Mouse (Mus musculus) cerebellum, postnatal 25 days (tissue): ENCODE results near the gene Naa16.

ENCODE experiments used
- DNase-seq, 2 experiments: peaks; one replicate each; pipeline ENCODE4 v3.0.0; 2021; ENCODE audit warnings: mixed read lengths in 2 of 2

The Naa16 gene

GRCm38 (mm10) chr14:79390265-79390926, at the start of gene Naa16:
Naa16 (minus strand) TSS chr14:79390778.
- DNase-seq, result peak; percentile 96 to 98

- no peak for DNase-seq
Observed at GRCm38 (mm10) chr14:79434068-79434467, 43.5 kb upstream of the Naa16 start.

DNA sequence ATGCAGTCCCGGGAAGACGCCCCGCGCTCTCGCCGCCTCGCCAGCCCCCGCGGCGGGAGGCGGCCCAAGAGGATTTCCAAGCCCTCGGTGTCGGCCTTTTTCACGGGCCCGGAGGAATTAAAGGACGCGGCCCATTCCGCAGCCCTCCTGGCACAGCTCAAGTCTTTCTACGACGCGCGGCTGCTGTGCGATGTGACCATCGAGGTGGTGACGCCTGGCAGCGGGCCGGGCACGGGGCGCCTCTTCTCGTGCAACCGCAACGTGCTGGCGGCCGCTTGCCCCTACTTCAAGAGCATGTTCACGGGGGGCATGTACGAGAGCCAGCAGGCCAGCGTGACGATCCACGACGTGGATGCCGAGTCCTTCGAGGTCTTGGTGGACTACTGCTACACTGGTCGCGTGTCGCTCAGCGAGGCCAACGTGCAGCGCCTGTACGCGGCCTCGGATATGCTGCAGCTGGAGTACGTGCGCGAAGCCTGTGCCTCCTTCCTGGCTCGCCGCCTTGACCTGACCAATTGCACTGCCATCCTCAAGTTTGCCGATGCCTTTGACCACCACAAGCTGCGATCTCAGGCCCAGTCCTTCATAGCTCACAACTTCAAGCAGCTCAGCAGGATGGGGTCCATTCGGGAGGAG, 36.3 kb upstream of the Naa16 start:
- peak in 1 of 2 experiments; percentile 22 for DNase-seq

DNA sequence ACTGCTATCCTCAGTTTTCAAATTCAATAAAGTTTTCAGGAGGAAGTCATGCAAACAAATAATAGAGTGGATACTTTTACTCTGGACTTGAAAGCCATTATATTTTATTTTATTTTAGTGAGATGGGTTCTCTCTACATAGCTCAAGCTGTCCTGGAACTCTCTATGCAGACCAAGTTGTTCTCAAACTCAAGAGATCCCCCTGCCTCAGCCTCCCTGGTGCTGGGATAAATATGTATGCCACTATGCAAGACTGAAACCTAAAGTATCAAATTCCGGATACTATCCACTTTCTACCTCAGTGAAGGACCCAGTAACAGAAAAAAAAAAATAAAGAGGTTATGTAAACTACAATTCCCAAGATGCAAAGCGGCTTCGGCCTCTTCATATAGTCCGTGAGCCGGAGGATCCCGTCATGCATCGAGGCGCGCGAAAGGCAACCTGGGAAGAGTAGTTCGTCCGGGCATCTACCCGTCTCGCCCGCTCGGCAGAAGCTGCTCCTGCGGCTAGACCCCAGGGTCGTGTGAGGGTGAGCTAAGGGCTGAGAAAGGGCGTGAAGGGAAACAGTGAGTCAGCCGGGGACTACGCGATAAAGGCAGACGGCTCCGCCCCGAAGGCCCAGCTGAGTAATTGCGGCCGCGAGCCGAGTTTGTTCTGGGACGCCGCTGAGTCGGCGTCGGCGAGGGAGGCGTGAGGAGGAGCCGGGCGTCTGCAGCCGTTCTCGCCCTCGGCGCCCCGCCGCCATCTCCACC, 35.6 kb upstream of the Naa16 start, which contains the start of gene Kbtbd7:
Gene Kbtbd7 (plus strand): TSS at position 533 of the 751 bp plus-strand sequence.
- DNase-seq, result peak; percentile 90 to 93

DNA sequence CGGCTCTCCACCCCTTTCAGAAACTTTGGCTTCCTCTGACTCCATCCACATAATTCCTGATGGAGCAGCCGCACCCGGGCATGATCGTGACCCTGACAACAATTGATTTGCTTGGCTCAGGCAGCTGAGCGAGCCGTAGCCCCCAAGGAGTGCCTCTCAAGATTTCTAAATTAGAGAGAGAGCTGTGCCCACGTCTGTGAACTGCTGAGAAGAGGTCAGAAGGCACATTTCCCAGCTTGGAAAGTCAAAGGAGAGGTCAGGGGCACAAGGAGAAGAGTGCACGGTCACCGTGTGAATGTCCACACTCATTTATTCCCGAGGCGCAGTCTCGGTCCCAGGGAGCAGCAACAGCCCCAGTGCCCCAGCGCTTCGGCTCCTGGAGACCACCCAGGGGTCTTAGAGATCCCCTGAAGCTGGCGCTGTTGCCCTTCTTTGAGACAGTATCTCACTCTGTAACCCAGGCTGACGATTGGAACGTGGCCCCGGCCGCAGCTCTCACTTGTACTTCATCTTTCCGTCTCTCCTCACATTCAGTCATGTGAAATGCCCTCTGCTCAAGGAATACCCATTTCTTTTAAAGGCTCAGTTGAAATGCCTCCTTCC, 29.6 kb upstream of the Naa16 start:
- no peak for DNase-seq

- DNase-seq, result no peak
Observed at GRCm38 (mm10) chr14:79413121-79413520, 22.5 kb upstream of the Naa16 start.

- no peak for DNase-seq
Observed at GRCm38 (mm10) chr14:79410662-79411061, 20.1 kb upstream of the Naa16 start.

DNA sequence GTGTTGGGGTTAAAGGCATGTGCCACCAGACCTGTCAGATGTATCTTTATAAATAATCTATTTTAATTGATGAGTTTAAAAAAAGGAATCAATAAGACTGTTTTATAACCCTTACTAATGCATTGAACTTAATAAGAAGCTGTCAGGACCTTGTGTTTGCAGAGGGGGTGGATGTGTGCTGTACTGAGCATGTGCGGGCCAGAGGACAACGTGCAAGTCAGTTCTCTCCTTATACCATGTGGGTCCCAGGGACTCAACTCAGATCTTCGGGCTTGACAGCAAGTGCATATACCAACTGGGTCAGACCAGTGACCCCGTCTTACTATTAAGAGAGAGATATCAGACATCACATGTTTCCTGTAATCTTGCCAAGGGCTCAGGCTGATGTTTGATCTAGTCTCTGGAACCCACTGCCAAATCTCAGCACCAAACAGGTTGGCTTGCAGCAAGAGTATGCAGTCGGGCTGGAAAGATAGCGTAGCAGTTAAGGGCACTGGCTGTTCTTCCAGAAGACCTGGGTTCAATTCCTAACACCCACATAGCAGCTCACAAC, 18.8 kb upstream of the Naa16 start:
- DNase-seq, result no peak

DNA sequence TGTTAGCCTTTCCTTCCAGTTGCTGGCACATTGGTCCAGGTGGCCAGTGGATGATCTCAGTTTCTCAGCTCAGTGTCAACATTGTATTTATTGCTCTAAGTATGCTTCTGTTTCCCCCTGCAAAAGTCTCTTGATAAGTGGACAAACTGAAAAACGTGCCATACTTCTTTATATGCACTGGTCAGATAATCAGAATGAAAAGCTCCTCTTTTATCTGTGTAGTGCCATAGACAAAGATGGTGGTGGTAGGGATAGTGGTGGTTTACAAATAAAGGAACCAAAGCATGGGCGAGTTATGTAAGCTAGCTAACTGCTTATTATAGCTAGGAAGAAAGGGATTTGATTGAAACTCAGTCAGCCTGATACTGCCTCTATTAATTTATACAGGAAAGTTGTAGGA, 17.1 kb upstream of the Naa16 start:
- no peak for DNase-seq

DNA sequence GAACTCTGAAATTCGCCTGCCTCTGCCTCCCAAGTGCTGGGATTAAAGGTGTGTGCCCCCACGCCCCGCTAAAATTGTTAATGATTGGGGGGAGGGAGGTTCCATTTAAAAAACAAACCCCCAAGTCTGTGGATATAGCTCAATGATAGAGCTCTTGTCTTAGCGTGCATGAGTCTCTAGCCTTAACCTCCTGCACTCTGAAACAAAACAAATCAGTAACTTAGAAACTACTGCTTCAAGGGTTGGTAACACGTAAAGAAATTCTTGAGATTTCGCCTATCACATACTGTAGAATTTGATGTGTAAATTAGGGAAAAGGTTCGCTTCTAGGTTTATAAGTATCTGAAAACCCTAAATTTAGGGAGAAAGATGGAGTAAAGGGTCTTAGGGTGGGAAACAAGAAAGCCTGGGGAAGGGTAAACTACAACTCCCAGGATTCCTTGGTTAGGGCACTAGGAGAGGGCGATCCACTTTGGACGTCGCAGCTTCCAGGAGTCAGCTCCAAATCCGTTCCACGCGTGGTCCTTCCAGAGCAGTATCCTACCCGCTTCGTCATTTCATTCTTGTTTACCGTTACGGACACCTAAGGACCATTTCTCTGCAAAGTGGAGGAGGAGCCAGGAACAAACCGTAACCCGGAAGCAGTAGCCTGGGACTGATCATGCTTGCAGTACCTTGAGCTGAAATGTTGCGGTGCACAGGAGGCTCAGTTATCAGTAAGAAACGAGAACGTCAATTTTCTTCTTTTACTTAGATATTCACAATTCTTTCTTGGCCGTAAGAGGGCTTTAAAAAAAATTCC, 6.9 kb upstream of the Naa16 start, which contains the start of gene Mtrf1:
Gene Mtrf1 (plus strand): TSS at position 452 of the 802 bp plus-strand sequence.
- peak; percentile 74 for DNase-seq

- DNase-seq, result peak in 1 of 2 experiments; percentile 31
Observed at GRCm38 (mm10) chr14:79394564-79394963, 4.0 kb upstream of the Naa16 start.

DNA sequence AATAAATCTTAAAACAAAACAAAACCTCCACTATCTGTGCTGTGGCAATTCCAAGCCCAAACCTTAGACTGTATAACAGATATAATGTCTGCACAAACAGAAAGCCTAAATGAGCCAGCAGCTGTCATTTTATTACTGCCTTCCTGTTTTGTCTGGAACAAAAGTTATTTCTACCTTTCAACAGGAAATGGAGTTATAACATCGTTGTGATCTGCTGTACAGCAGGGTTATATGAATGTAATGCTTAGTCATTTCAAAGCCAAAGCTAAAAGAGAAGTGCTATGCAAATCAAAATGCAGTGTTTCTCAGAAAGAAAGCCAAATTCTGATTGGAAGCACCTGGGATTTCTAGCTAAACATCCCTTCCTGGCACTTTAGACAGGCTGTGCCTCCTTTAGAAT, 2.7 kb upstream of the Naa16 start:
- DNase-seq, result no peak

DNA sequence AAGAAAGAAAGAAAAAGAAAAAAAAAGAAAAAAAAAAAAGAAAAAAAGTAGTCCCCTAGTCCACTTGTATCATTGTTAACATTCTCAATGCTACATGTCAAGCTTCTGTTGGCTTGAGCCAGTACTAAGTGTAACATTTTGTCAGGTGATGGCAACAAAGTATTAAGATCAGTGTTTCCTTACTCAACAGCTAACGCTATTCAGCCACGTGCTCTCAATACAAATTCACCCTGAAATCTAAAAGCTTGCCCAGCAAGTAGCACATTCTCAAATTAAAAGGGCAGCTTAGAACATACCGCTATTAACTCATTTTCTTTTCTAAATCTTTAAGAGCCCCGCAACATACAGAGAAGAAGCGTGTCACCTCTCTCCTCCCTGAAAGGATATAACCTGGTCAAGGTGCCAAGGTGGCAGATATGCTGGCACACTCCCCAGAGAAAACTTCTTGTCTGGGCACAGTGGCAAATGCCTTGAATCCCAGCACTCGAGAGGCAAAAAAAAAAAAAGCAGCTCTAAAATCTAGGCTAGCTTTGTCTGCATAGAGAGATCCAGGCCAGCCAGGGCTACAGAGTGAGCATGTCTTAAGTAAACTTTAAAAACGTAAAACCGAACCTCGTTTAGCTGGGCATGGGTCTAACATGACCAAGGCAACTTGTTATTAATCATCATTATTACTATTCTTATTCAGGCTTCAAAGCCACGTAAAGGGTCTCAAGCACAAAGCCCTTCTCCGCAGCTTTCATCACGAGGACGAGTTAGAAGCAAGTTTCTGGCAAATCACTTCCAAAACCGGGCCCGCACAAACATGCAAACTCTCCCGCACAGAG, 927 bp downstream of the Naa16 start:
- peak; percentile 53 to 67 for DNase-seq

GRCm38 (mm10) chr14:79388304-79388703, 2.3 kb downstream of the Naa16 start:
- no peak for DNase-seq

- DNase-seq, result no peak
Observed at GRCm38 (mm10) chr14:79383120-79383519, 7.5 kb downstream of the Naa16 start.

GRCm38 (mm10) chr14:79377041-79377440, 13.5 kb downstream of the Naa16 start:
- DNase-seq, result no peak

GRCm38 (mm10) chr14:79358055-79358454, 32.5 kb downstream of the Naa16 start:
- no peak for DNase-seq

DNA sequence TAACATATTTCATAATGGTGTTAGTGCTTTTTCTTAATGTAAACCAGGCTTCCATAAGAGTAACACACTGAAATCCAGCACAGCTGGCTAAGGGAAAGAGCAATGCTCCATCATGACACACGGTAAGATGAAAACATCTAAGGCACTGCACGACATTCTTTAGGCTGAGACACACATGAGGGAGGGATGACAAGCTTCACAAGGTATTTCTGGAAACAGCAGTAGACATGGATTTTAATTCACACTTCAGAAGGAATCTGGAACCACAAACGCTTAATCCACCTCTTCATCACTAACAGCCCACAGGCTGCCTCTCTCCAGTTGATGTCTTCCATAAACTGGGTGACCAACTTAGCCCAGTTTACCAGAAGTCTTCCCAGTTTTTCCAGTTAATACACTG, 44.2 kb downstream of the Naa16 start:
- no peak for DNase-seq

DNA sequence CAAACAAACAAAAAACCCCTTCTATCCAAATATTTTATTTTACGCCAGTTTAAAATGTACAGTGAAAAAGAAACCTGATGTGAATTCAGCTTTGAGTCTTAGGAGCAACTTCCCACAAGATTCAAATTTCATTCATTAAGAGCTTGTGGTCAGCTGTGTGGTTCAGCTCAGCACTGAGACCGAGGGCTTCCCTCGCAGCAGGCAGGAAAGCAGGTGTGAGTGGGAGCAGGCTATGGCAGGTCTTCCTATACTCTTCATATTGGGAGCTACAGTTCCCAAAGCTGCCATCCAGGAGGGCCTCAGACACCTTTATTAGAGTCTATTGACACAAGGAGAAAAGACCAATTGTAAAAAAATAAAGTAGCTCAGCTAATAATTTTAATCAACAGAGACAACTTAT, 55.0 kb downstream of the Naa16 start:
- DNase-seq, result no peak

DNA sequence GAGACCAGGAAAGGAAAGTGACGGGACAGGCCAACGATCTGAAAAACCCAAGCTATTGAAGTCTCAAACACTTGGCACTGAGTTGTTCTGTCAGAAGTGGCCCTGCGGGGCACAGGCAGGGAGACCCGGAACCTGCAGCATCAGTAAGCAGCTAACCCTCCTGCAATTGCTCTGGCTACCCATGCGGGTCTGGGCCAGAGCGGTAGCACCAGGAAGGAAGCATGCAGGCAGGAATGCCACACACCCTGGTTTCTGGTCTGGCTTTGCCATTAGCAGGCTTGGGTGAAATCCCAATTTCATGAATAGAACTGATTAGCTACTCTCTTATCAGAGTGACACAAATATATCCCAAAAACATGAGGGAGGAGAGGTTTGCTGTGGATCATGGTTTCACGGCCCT, 58.6 kb downstream of the Naa16 start:
- no peak for DNase-seq

DNA sequence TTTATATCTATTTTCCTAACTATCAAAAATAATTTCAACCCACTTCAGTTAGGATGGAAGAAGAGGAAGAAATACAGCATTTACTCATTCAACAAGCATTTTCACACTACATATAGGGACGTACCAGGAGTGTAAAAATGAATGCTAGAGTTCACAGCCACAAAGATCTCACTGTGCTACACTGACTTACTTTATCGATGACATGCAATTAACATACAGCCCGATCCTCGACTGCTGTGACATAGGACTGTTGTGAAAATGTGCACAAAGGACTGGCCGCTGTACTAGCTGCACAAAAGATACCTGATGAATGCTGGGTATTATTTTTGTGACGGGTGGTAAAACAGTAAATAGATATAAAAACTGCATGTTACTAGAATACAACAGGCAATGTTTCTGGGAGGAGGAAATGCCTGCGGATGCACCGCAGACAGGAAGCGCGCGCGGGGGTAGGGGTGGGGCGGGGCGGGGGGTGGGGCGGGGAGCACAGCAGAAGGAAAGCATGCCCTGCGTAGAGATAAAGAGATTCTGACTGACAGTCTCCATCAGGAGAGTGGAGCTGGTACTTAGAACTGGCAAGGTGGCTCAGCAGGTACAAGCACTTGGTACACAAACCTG, 59.5 kb downstream of the Naa16 start:
- DNase-seq, result no peak
